Mouse (Mus musculus) kidney, adult 2 months (tissue): ENCODE results near the gene Map6.

Experiments
- CTCF ChIP-seq: fragments of 200-500 bp; conservative IDR thresholded peaks from 2 replicates; pipeline ENCODE4 v1.5.1; 2011; ENCODE audit warnings: low read depth, mild to moderate bottlenecking, control low read depth, low read length, moderate library complexity, mixed read lengths; ENCODE audit not compliant: insufficient read depth, insufficient read length
- POLR2A ChIP-seq: fragments of 200-500 bp; IDR thresholded peaks from one replicate; pipeline ENCODE4 v1.6.1; 2011; ENCODE audit warnings: low read depth, low read length, control low read depth

- TF ChIP-seq CTCF, result no peak
- TF ChIP-seq POLR2A, result no peak
Measured at GRCm38 (mm10) chr7:99351802-99352517, 84.7 kb downstream of the Map6 start.
